Mouse (Mus musculus) small intestine, adult 10 weeks (tissue): Measurements from ENCODE around the gene Gm14326. TPM values are rescaled to one million over a fixed set of nuclear protein-coding genes. Genes with fewer than 3 reads are reported as not detected.

Source experiments
- polyA plus RNA-seq: library from polyadenylated mRNA; stranded (reverse); fragments of 350-450 nt; fragmentation: Illumina TruSeq; extraction: RNeasy Lipid Tissue Mini Kit (QIAGEN cat#74804); gene quantifications from one replicate; pipeline ENCODE4 v1.2.3, GENCODE M21; 2014; ENCODE audit warnings: low replicate concordance

The Gm14326 gene
- 51.8 TPM for polyA plus RNA-seq

DNA sequence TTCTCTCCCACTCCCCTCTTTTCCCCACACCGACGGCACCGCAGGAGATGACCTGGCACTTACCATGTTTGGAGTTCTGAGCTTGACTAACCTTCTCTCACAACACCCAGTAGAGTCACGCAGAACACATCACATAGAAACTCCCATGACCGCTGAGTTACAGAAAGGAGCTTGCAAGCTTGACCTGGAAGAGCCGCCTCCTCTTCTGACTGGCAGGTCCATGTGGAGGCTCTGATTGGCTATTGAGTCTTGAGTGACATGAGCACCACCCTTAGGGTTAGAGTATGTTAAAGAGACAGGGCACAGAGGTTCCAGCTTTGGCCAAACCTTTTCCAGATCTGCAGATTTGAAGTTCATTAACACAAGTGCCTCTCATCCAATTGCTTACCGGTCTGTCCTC lies at the start of gene Gm14326:
TSS of gene Gm14326 (minus strand) at position 153 of the 400 bp plus-strand sequence.

DNA sequence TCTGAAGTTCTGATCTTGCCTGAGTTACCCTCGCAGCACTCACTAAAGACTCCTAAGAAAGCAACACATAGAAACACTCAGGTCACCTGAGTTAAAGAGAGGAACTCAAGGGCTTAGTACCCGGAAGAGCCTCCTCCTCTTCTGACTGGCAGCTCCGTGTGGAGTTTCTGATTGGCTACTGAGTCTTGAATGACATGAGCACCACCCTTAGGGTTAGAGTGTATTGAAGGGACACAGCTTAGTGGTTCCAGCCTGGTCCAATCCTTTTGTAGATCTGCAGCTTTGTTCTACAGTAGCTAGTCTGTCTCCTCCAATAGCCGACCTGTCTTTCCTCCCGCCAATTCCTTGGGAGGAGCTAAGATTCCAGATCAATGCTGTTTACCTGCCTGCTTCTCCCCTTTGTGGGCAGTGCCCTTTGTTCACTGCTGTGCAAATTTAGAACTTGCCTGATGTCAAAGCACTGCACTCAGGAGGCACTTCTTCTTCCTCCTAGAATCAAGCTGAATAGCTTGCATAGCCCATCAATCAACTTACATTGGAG lies 31.5 kb downstream of the Gm14326 start, which contains the start of gene Zfp972:
TSS of gene Zfp972 (minus strand) at position 51 of the 541 bp plus-strand sequence.

DNA sequence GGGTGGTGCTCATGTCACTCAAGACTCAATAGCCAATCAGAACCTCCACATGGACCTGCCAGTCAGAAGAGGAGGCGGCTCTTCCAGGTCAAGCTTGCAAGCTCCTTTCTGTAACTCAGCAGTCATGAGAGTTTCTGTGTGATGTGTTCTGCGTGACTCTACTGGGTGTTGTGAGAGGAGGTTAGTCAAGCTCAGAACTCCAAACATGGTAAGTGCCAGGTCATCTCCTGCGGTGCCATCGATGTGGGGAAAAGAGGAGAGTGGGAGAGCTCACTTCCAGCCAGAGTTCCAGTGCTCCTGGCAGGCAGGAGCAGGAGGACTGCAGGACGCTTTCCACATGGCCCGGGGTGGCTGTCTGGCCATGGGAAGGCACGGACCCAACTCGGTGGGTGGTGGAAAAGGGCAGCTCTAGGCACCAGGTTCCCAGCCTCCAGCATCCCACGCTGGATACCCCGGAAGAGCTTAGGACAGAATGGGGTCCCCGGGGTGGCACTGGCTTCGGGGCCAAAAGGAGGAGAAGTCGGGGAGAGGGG lies 60.0 kb downstream of the Gm14326 start, which contains the start of gene Gm14327:
TSS of gene Gm14327 (plus strand) at position 51 of the 533 bp plus-strand sequence.

Other genes starting within 250 kb of the Gm14326 start
- gene Gm14322, start 198.0 kb downstream of the Gm14326 start, polyA plus RNA-seq = 9.7 TPM
- gene Gm14325, start 117.0 kb downstream of the Gm14326 start, polyA plus RNA-seq = 74.0 TPM
- gene Gm14327, start 60.2 kb downstream of the Gm14326 start, polyA plus RNA-seq = 3.5 TPM
- 15.5 TPM for gene Zfp972, start 31.7 kb downstream of the Gm14326 start, polyA plus RNA-seq
- 63.8 TPM for gene Zfp971, start 66.0 kb upstream of the Gm14326 start, polyA plus RNA-seq
- 31.7 TPM for gene Zfp931, start 121.2 kb upstream of the Gm14326 start, polyA plus RNA-seq
- 0.41 TPM for gene Phactr3, start 161.7 kb upstream of the Gm14326 start, polyA plus RNA-seq